Mouse (Mus musculus): ENCODE measurements at regions not wholly inside any gene's neighbourhood (a gene's known extent, or its start where the extent isn't known, plus 50 kb on each side); places are given as distances from the start of the nearest gene placed in this dataset.
"Not testable (repeated sequence)": the region's sequence is repeated elsewhere in the genome, so short reads cannot be mapped to it uniquely, and the experiment has no call there.

- no peak for DNase-seq (ENCODE audit: extremely low spot score, low spot score)
Measured at GRCm38 (mm10) chr6:100428759-100429158, 141.5 kb upstream of the Rybp start.

GRCm38 (mm10) chr6:100425551-100425950 lies 138.3 kb upstream of the Rybp start:
- no peak for DNase-seq (ENCODE audit: extremely low spot score, low spot score)

DNA sequence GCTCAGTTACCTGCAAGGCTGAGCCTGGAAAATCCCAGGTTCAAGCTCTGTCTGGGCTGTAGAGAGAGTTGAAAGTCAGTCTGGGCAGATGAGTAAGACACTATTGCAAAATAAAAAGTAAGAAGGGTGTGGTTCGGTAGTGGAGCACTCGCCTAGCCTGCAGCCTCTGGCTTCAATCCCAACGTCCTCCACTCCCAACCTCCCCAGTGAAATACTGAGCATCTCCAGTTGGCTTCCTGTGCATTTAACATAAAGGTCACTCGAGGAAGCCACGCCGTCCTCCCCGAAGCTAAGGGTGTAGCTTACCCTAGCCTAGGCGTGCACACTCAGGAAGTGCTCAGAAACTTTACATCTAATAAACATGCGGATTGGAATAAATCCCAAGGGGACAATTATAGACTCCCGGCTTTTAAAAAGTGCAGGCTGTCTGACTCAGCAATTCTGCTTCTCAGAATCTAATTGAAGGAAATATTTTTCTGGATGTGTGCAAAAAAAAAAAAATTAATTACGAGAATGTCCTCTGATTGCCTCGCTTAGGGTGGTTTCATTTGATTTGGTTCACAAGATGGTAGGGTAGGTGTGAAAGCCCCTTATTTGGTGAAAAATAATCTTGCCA lies 137.6 kb upstream of the Rybp start:
- DNase-seq (ENCODE audit: extremely low spot score, low spot score): no peak

DNA sequence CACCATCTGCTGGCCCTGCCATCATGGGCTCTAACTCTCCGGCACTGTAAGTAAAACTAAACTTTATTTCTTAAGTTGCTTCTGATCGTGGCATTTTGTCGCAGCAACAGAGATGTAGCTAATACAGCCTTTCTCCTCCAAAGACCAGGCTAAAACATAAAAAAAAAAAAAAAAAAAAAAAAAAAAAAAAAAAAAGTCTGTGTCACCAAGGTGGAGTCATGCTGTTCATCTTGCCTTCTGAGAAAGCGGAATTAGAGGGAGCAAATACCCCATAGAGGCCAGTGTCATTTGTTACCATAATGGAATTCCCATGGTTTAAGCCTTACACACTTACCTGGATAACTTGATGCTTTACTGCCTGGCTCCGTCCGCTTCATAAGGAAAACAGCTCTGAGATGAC lies 136.9 kb upstream of the Rybp start:
- DNase-seq (ENCODE audit: extremely low spot score, low spot score): no peak

- DNase-seq (ENCODE audit: extremely low spot score, low spot score): no peak
Measured at GRCm38 (mm10) chr6:100423636-100424035, 136.4 kb upstream of the Rybp start.

DNA sequence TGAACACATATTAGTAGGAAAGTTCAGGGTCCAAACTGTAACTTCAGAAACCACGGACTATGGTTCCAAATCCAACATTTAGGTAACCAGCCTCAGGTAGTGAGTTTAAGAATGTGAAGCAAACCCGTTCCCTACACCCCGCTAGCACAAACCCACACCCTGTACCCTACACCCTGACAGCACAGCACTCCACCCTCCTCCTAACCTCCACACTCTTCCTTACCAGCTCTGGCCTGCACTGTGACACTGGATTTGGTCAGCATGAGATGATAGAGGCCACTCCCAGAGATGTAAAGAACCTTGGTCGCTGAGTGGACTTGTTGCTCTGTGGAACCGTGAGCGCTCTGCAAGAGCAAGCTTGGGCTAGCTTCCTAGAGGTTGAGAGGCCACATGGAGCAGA lies 135.3 kb upstream of the Rybp start:
- no peak for DNase-seq (ENCODE audit: extremely low spot score, low spot score)

GRCm38 (mm10) chr6:100421706-100422578 lies 134.7 kb upstream of the Rybp start:
- peak; percentile 65 for DNase-seq (ENCODE audit: extremely low spot score, low spot score)

DNA sequence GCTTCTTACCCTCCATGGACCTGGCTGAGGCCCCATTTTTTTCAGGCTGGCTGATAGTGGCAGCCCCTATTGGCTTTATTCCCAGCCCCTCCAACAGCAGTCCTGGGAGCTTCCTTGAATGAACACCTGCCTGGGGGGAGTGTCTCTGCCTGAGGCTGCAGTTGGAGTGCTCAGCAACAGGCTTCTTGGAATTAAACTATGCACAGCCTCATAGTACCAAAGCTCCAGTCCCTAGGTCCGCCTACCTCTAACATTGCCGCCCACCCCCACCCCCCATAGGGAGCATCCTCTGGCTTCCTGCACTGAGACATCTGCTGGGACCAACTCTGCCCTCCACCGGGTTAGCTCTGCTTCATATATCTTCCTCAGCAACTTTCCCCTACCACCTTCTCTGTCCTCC lies 133.3 kb upstream of the Rybp start:
- no peak for DNase-seq (ENCODE audit: extremely low spot score, low spot score)

GRCm38 (mm10) chr6:100419782-100420540 lies 132.7 kb upstream of the Rybp start:
- no peak for DNase-seq (ENCODE audit: extremely low spot score, low spot score)

- DNase-seq (ENCODE audit: extremely low spot score, low spot score): no peak
Measured at GRCm38 (mm10) chr6:100416046-100416445, 128.8 kb upstream of the Rybp start.

- no peak for DNase-seq (ENCODE audit: extremely low spot score, low spot score)
Measured at GRCm38 (mm10) chr6:100415514-100415913, 128.2 kb upstream of the Rybp start.

DNA sequence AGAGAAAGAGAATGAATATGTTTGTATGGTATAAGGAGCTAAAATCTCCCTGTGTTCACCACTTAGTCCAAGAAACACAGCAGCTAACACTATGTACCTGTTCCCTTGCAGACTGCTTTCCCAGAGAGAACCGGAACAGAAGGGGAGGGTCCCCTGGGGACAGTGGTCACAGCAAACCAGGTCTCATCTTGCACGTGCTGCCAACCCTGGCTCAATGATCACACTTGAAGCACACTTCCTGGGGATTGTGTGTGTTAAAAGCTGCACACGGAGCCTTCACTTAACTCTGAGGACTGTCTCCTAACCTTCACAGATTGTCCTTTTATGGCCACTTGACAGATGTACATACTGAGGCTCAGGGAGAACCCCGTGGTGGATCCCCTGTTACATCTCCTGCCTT lies 127.6 kb upstream of the Rybp start:
- no peak for DNase-seq (ENCODE audit: extremely low spot score, low spot score)

DNA sequence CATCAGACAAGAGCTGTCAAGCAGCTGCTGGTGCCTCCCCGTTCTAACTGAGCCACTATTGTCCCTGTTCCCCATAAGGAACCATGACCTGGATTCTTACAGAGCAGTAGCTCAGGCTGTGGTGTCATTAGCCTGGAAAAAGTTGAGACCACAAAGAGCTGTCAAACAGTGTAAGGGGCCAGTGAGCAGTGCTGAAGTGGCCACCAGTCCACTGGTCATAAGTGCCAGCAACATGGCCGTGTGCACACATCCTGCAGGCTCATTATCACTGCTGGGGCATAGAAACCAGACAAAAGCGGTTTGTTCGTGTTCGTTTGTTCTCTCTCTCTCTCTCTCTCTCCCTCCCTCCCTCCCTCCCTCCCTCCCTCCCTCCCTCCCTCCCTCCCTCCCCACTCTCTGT lies 125.2 kb upstream of the Rybp start:
- DNase-seq (ENCODE audit: extremely low spot score, low spot score): no peak

- no peak for DNase-seq (ENCODE audit: extremely low spot score, low spot score)
Measured at GRCm38 (mm10) chr6:100411968-100412367, 124.7 kb upstream of the Rybp start.

DNA sequence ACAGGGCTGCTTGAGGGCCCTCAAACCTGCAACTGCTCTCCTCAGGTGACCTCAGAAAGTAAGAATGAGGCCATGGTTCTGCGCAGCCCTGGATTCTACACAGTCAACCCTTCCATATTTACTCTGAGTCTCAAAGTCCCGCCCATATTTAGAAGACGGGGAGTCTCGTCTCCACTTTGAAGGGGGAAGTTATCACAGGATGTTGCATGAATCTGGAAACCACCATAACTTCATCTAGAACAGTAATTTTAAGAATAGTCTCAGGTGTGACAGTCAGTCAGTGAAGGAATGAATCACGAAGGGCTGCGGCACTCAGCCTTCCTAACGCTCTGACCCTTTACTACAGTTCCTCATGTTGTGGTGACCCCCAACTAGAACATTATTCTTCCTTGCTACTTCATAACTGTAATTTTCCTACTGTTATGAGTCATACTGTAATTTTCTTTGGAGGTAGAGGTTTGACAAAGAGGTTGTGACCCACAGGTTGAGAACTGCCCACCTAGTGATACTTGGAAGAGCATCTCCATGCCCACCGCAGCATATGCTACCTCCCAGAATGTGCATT lies 122.9 kb upstream of the Rybp start:
- no peak for DNase-seq (ENCODE audit: extremely low spot score, low spot score)

GRCm38 (mm10) chr6:100408826-100409225 lies 121.5 kb upstream of the Rybp start:
- DNase-seq (ENCODE audit: extremely low spot score, low spot score): no peak

- DNase-seq (ENCODE audit: extremely low spot score, low spot score): no peak
Measured at GRCm38 (mm10) chr6:100406504-100406903, 119.2 kb upstream of the Rybp start.

DNA sequence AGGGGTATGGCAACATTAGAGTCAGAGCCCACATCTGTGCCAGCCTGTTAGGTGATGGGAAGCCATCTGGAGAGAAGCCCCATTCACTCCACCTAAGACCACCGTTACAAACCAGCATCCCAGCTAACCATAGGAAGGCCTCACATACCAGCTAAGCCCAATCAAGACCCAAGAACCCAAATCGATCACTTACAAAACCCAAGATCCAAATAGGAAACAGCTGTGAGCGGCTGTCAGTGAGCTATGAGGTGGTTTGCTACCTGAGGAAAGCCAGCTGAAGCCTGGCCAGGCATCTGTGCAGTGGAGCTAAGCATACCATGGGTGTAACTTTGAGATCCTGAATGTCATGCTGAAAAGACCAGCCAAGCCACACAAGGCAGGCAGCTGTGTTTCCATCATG lies 116.9 kb upstream of the Rybp start:
- DNase-seq (ENCODE audit: extremely low spot score, low spot score): no peak

- DNase-seq (ENCODE audit: extremely low spot score, low spot score): no peak
Measured at GRCm38 (mm10) chr6:100402716-100403115, 115.4 kb upstream of the Rybp start.

GRCm38 (mm10) chr6:100401728-100402127 lies 114.4 kb upstream of the Rybp start:
- DNase-seq (ENCODE audit: extremely low spot score, low spot score): no peak

DNA sequence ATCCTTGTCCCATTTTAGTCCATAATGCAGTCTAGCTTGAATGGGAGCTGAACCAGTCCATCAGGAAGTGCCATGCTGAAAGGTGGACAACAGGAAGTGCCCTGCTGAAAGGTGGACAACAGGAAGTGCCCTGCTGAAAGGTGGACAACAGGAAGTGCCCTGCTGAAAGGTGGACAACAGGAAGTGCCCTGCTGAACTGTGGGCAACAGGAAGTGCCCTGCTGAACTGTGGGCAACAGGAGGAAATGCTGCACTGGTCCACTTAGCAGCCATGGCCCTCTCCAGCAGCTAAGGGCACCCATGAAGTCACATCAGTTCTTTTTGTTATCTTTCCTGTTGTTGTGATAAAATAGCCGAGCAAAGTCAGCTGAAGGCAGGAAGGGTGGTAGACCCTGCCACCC lies 112.1 kb upstream of the Rybp start:
- DNase-seq (ENCODE audit: extremely low spot score, low spot score): not testable (repeated sequence)
